Mouse (Mus musculus): Measurements from ENCODE around the gene Tlr13.
"Not testable (repeated sequence)": the region's sequence is repeated elsewhere in the genome, so short reads cannot be mapped to it uniquely, and the experiment has no call there.

Tlr13 gene

DNA sequence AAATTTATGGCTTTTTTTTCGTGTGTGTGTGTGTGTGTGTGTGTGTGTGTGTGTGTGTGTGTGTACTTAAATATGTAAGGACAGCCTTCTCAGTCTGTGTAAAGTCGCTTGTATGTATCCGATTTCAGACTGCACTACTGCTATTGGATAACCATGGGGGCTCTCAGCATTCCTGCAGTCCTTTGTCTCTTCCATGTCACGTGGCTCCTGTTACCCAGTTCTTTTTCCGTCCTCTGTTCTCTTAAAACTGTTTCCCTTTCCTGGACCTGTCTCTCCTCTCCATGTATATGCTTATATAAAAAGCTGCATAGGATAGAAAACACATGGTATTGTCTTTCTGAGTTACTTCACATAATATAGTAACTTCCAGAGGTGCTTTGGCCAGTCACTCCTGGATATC lies 42.7 kb downstream of the Tlr13 start:
- no peak for ATAC-seq (ENCODE audit: insufficient number of reproducible peaks, low FRiP score, low TSS enrichment)

DNA sequence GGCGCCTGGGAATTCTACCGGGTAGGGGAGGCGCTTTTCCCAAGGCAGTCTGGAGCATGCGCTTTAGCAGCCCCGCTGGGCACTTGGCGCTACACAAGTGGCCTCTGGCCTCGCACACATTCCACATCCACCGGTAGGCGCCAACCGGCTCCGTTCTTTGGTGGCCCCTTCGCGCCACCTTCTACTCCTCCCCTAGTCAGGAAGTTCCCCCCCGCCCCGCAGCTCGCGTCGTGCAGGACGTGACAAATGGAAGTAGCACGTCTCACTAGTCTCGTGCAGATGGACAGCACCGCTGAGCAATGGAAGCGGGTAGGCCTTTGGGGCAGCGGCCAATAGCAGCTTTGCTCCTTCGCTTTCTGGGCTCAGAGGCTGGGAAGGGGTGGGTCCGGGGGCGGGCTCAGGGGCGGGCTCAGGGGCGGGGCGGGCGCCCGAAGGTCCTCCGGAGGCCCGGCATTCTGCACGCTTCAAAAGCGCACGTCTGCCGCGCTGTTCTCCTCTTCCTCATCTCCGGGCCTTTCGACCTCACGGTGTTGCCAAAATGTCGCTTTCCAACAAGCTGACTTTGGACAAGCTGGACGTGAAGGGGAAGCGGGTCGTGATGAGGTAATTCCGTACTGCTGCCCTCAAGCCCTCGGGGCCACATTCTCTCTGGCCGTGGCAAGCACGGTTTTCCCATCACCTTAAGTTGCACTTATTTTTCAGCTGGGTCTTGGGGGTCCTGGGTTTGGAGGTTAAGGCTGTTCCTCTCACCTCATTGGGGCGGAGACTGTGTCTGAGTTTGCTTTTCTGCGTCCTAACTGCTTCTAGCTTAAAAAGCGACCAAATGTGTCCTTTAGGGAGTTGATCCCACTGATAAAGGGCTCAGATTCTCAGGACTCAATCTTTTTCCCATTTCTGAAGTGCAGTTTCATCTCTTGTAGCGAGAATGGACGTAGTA lies 44.0 kb downstream of the Tlr13 start, which contains the start of gene Pgk1:
TSS of gene Pgk1 (plus strand) at position 388 of the 937 bp plus-strand sequence.
- peak; percentile 99 for ATAC-seq (ENCODE audit: insufficient number of reproducible peaks, low FRiP score, low TSS enrichment)

DNA sequence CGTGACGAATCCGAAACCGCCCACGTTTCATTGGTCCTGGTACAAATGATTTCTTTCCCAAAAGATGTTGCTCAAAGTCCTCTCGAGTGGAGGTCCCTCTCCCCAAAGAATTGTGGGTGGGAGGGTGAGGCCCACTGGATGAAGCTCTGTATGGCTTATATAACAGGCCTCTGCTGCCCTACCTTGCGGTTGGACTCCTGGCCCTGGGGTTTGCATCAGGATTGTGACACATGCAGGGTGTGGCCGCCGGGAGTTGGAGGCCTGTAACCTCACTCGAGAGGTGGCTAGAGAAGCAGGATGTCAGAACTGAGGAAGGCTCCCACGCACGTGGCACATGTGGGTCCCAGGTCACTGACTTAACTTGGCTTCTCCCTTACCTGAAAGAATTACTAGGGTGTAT lies 44.7 kb downstream of the Tlr13 start:
- ATAC-seq (ENCODE audit: insufficient number of reproducible peaks, low FRiP score, low TSS enrichment) = 0 out of 2 replicates have a peak, but pooled peaks have one; percentile 10

DNA sequence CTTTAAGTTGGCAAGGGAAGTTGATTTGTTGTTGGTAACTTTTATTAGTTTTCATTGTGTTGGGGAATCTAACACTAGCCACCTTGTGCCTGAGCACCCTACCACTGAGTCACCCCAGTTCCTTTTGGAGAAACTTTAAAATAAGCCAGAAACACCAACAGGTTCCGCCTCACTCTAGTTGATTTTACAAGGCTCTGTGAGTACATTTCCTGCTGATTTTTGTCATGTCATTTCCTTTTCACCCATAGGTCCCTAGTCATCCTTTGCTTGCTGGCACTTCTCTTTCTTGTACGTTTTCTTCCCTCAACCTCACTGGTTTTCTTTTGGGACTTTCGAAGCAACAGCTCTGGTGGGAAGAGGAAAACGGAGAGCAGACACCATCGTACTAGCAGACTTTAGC lies 46.4 kb downstream of the Tlr13 start:
- no peak for ATAC-seq (ENCODE audit: insufficient number of reproducible peaks, low FRiP score, low TSS enrichment)

DNA sequence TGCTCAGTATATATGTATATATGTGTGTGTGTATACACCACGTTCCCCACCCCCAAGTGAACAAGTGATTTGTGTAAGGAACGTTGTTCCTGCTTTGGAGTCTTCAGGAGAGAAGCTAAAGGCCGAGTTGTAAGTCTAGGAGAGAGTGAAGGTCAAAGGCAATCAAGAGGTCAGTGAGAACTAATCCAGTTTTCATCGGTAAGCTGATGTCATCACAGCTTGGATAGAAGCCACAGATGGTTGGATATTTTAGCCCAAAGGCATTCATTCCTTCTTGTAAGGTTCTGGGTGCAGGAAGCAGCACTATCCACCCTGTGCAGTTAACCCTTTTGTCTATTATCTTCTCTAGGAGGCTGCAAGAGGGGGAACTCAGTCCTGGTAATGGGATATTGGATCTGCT lies 47.1 kb downstream of the Tlr13 start:
- no peak for ATAC-seq (ENCODE audit: insufficient number of reproducible peaks, low FRiP score, low TSS enrichment)

DNA sequence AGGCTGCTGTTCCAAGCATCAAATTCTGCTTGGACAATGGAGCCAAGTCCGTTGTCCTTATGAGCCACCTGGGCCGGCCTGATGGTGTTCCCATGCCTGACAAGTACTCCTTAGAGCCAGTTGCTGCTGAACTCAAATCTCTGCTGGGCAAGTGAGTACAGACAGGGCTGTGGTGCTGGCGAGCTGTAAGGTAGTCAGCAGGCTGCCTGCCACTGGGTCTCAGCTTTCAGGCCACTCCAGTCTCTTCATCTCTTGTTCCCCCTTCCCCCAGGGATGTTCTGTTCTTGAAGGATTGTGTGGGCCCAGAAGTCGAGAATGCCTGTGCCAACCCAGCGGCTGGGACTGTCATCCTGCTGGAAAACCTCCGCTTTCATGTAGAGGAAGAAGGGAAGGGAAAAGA lies 51.4 kb downstream of the Tlr13 start:
- ATAC-seq (ENCODE audit: insufficient number of reproducible peaks, low FRiP score, low TSS enrichment) = not testable (repeated sequence)

DNA sequence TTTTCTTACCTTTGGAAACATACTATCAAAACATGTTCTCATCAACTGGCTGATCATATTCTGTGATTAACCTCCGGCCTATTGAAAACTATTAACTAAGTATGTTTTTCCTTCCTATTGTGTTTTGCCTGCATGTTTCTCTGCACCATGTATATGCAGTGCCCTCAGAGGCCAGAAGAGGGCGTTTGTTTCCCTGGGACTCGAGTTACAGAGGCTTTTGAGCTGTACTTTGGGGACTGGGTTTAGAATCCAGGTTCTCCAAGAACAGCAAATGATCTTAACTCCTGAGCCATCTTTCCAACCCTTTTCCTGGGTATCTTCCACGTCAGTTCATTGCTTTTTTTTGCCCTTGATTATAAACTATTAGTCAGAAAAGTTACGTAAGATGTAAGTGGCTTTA lies 54.3 kb downstream of the Tlr13 start:
- no peak for ATAC-seq (ENCODE audit: insufficient number of reproducible peaks, low FRiP score, low TSS enrichment)

DNA sequence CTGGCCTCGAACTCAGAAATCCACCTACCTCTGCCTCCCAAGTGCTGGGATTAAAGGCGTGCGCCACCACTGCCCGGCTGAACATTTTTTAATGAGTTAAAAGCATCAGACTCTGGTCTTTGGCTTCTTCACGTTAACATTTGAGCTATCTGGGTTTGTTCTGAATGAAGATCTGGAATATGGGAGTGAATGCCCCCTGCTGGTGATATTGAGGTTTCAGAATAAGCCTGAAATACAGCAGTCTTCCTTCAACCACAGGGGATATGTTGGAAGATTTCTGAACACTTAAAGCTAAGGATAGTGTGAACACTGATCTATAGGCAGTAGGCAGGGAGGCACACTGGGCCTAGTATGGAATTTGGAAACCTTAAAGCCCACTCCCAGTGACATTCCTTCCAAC lies 55.9 kb downstream of the Tlr13 start:
- ATAC-seq (ENCODE audit: insufficient number of reproducible peaks, low FRiP score, low TSS enrichment) = no peak

DNA sequence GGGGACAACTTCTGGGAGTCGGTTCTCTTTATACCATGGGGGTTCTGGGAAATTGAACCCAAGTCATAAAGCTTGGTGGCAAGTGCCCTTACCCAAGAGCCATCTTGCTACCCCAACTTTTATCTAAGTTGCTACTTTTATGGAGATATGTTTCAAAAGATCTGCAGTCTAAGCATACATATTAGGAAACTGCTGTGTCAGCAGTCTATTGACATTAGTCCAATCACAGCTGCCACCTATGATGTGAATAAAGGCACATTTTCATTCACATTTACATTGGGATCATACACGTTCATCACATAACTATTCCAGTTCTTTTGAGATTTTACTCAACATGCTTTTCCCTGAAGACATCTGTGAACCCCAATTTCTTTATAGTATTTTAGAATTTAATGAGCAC lies 66.1 kb downstream of the Tlr13 start:
- no peak for ATAC-seq (ENCODE audit: insufficient number of reproducible peaks, low FRiP score, low TSS enrichment)
